Mouse (Mus musculus) limb, embryonic 14.5 days (tissue): ENCODE results near the gene Rfx4. TPM values are rescaled to one million over a fixed set of nuclear protein-coding genes. Genes with fewer than 3 reads are reported as not detected.

Experiments
- ATAC-seq: fragments of 200-750 bp; cut with Nextera tagmentation; 2 replicates; pipeline ENCODE4 v1.8.0; 2017; ENCODE audit warnings: low read depth, moderate number of reproducible peaks, moderate TSS enrichment; ENCODE audit not compliant: low FRiP score
- DNase-seq: peaks from one replicate; pipeline ENCODE4 v3.0.0-alpha.2; 2015; ENCODE audit warnings: low spot score
- H3K27ac ChIP-seq: fragments of 300-500 bp; sonication (generic); replicated peaks from 2 replicates; pipeline ENCODE4 v1.5.1; 2014; ENCODE audit warnings: low read depth, mild to moderate bottlenecking, low read length, moderate library complexity, mixed read lengths
- H3K27me3 ChIP-seq: fragments of 300-500 bp; sonication (generic); 2 replicates; pipeline ENCODE4 v1.6.1; 2014; ENCODE audit warnings: low read length, mixed read lengths; ENCODE audit not compliant: control insufficient read depth, insufficient read depth
- H3K36me3 ChIP-seq: fragments of 300-500 bp; sonication (generic); 2 replicates; pipeline ENCODE4 v1.6.1; 2014; ENCODE audit warnings: mild to moderate bottlenecking, low read length, moderate library complexity, mixed read lengths; ENCODE audit not compliant: control insufficient read depth, insufficient read depth
- H3K4me1 ChIP-seq: fragments of 300-500 bp; sonication (generic); 2 replicates; pipeline ENCODE4 v1.6.1; 2014; ENCODE audit warnings: antibody characterized with exemption, low read length, mixed read lengths; ENCODE audit not compliant: control insufficient read depth, insufficient read depth
- H3K4me2 ChIP-seq: fragments of 300-500 bp; sonication (generic); replicated peaks from 2 replicates; pipeline ENCODE4 v1.6.1; 2014; ENCODE audit warnings: low read depth, mild to moderate bottlenecking, low read length, moderate library complexity; ENCODE audit not compliant: severe bottlenecking
- H3K4me3 ChIP-seq: fragments of 300-500 bp; sonication (generic); replicated peaks from 2 replicates; pipeline ENCODE4 v1.5.1; 2014; ENCODE audit warnings: low read length
- H3K9ac ChIP-seq: fragments of 300-500 bp; sonication (generic); 2 replicates; pipeline ENCODE4 v1.6.1; 2014; ENCODE audit warnings: mild to moderate bottlenecking, low read depth, low read length, moderate library complexity; ENCODE audit not compliant: severe bottlenecking
- H3K9me3 ChIP-seq: fragments of 300-500 bp; sonication (generic); 2 replicates; pipeline ENCODE4 v1.6.1; 2016; ENCODE audit warnings: low read length; ENCODE audit not compliant: control insufficient read depth
- POLR2A ChIP-seq: fragments of 200-500 bp; IDR thresholded peaks from 2 replicates; pipeline ENCODE4 v1.8.0; 2012; ENCODE audit warnings: inconsistent platforms, mild to moderate bottlenecking, moderate library complexity, borderline replicate concordance; ENCODE audit not compliant: insufficient read depth, insufficient read length; ENCODE audit errors: extremely low read depth
- WGBS: fragments of 180-500 bp; shearing (Covaris S2); extraction: QIAGEN DNeasy Blood & Tissue Kit; methylation state at CpG from one replicate; pipeline ENCODE4 v1.1.7; 2014; 5-methylcytosine and 5-hydroxymethylcytosine counted together
- polyA plus RNA-seq, 2 experiments: library from polyadenylated mRNA; depleted of rRNA in 1 of 2; stranded (reverse) in 1 of 2; unstranded in 1 of 2; fragments of >200 nt; fragmentation: Nextera tagmentation in 1 of 2; extraction: Ambion mirVana in 1 of 2; gene quantifications; 2 replicates each; pipeline versions ENCODE4 v1.2.1 to v1.2.3; 2012 to 2014

Rfx4 gene
- polyA plus RNA-seq, 2 experiments = 0.12 to 0.41 TPM

DNA sequence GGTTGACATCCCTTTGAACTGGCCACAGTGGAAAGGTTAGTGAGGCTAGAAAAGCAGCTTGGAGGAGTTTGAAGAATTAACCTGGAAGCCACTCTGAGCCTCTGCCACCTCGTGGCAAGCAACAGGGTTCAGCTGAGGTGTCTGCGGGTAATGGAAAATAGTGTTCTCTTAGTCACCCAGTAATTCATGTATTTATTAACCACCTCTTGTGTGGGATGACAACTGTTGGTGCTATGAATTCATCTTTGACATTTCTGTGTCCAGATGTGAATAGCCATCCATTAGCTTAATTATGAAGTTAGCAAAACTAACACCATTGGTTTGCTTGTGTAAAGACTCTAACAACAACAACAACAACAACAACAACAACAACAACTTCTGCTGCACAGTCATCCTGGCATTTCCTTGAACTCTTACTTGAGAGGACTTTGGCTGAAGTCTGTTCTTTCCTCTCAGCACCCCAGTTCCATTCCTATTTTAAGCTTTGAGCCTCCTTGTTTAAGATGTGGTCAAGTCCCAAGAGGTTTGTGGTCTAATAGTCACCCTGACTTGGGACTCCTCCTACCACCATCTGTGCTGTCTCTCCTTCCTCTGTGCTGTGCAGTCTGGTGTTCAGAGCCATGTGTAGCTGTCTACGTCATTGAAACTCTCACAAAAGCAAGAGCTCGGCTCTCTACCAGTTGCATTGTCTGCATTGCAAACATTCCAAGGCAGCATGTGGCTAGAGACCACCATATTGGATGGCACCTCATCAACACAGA, 60.0 kb downstream of the Rfx4 start:
- Histone ChIP-seq H3K4me2 (no peak overlapping the region), H3K4me1 (no peaks in the 10 kb centered on the region), H3K4me3 (no peak overlapping the region), H3K27ac (no peak overlapping the region), H3K9me3 (no peaks in the 10 kb centered on the region), H3K27me3 (no peaks in the 10 kb centered on the region), H3K36me3 (no peaks in the 10 kb centered on the region), H3K9ac (no peak overlapping the region)
- ATAC-seq = no peak
- no peak for TF ChIP-seq POLR2A
- 70% methylated on average over 4 of the region's 4 CpGs for WGBS
- DNase-seq = no peak

DNA sequence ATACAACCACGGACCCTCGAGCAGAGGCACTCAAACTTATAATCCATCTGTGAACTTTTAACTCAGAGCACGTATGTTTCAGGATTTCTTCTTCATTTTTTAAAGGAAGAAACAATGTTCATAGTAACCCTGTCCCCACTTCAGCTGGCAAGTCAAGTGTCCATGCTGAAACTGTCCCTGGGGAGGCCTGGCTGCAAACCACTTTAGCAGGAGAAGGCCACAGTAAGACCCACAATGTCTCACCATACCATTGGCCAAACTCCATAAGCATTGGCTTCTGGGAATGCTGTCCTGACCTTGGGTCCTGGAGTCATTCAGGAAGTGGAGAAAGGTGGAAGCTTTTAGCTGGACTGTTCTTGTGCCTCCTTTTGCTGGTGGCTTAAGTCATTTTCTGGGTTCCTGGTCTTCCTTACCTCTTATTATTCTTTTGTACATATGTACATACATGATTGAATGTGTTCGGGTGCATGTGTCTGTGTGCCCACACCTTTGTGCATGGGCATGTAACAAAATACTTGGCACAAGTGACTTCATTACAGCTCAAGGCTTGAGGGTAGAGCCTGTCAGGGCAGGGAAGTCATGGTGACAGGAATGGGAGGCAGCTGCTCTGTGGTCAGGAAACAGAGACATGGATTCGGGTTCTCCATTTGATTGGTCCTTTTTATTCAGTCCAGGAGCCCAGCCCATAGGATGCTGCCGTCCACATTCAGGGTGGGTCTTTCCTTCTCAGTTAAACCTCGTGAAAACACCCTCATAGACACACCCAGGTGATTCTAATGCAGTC, 61.4 kb downstream of the Rfx4 start:
- no peak for TF ChIP-seq POLR2A
- WGBS = 76% methylated on average over 7 of the region's 7 CpGs
- H3K36me3 ChIP-seq = no peaks in the 10 kb centered on the region
- no peak overlapping the region for H3K4me3 ChIP-seq
- ATAC-seq (no peak), DNase-seq (no peak)
- H3K9ac ChIP-seq = no peak overlapping the region
- H3K4me2 ChIP-seq = no peak overlapping the region
- H3K27me3 ChIP-seq = no peaks in the 10 kb centered on the region
- no peaks in the 10 kb centered on the region for H3K9me3 ChIP-seq
- no peaks in the 10 kb centered on the region for H3K4me1 ChIP-seq
- no peak overlapping the region for H3K27ac ChIP-seq

DNA sequence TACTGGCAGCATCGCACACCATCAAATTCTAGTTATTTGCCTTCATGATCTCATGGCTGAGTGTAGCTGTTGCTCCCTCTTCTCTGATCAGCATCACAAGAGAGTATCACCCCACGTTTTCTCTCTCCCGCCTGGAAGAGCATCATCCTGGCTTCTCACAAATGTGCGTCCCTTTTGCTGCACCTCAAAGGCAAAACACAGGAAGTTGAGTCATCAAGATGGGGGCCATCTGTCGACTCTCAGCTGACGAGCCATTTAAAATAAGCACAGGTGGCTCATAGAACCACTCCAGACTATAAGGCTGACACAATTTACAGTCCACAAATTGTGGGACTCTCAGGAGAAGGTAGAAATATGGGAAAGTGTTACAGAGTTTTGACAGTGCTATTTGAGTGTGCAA, 63.8 kb downstream of the Rfx4 start:
- no peak overlapping the region for H3K4me2 ChIP-seq
- no peaks in the 10 kb centered on the region for H3K9me3 ChIP-seq
- TF ChIP-seq POLR2A = no peak
- H3K4me3 ChIP-seq = no peak overlapping the region
- H3K4me1 ChIP-seq = no peaks in the 10 kb centered on the region
- no peak overlapping the region for H3K9ac ChIP-seq
- no peaks in the 10 kb centered on the region for H3K36me3 ChIP-seq
- no peaks in the 10 kb centered on the region for H3K27me3 ChIP-seq
- H3K27ac ChIP-seq = no peak overlapping the region
- WGBS = 37% methylated on average over 6 of the region's 6 CpGs
- DNase-seq (no peak), ATAC-seq (no peak)

GRCm38 (mm10) chr10:84820230-84820629, 64.4 kb downstream of the Rfx4 start:
- no peak overlapping the region for H3K4me2 ChIP-seq
- ATAC-seq = no peak
- 66% methylated on average over 3 of the region's 3 CpGs for WGBS
- no peak for DNase-seq
- no peaks in the 10 kb centered on the region for H3K36me3 ChIP-seq
- no peaks in the 10 kb centered on the region for H3K9me3 ChIP-seq
- no peak overlapping the region for H3K27ac ChIP-seq
- no peak for TF ChIP-seq POLR2A
- H3K27me3 ChIP-seq = no peaks in the 10 kb centered on the region
- H3K4me3 ChIP-seq = no peak overlapping the region
- H3K4me1 ChIP-seq = no peaks in the 10 kb centered on the region
- no peak overlapping the region for H3K9ac ChIP-seq

- Histone ChIP-seq H3K27ac (no peak overlapping the region), H3K4me3 (no peak overlapping the region), H3K4me1 (no peaks in the 10 kb centered on the region), H3K27me3 (no peaks in the 10 kb centered on the region), H3K9me3 (no peaks in the 10 kb centered on the region), H3K9ac (no peak overlapping the region), H3K36me3 (no peaks in the 10 kb centered on the region), H3K4me2 (no peak overlapping the region)
- ATAC-seq = no peak
- DNase-seq = no peak
- TF ChIP-seq POLR2A = no peak
- WGBS = 36% methylated on average over 9 of the region's 9 CpGs
These were observed 66.9 kb downstream of the Rfx4 start for GRCm38 (mm10) chr10:84822741-84823151.
